Mouse (Mus musculus) limb, embryonic 15.5 days (tissue): Measurements from ENCODE around the gene Stk40. TPM values are rescaled to one million over a fixed set of nuclear protein-coding genes. Genes with fewer than 3 reads are reported as not detected.

ENCODE experiments used
- polyA plus RNA-seq: library from polyadenylated mRNA; unstranded; fragments of >200 nt; fragmentation: Nextera tagmentation; extraction: Ambion mirVana; gene quantifications from 2 replicates; pipeline ENCODE4 v1.2.1, GENCODE M21; 2015

Stk40 gene
- polyA plus RNA-seq, 1 experiment from 2014 or later: 35.4 TPM

Other genes with a start within 250 kb of the Stk40 start
- gene Csf3r, start 79.4 kb upstream of the Stk40 start, polyA plus RNA-seq: 0.66 and 1.2 TPM in 2 replicates
- 125 and 130 TPM in 2 replicates for gene Mrps15, start 57.0 kb upstream of the Stk40 start, polyA plus RNA-seq
- gene Oscp1, start 45.4 kb upstream of the Stk40 start, polyA plus RNA-seq: 11.5 TPM in 2 replicates
- gene Lsm10, start 7.3 kb upstream of the Stk40 start, polyA plus RNA-seq: 50.1 and 51.2 TPM in 2 replicates
- 81.0 and 86.3 TPM in 2 replicates for gene Eva1b, start 43.8 kb downstream of the Stk40 start, polyA plus RNA-seq
- 12.1 and 13.8 TPM in 2 replicates for gene Sh3d21, start 59.5 kb downstream of the Stk40 start, polyA plus RNA-seq
- gene Thrap3, start 98.8 kb downstream of the Stk40 start, polyA plus RNA-seq: 183 and 198 TPM in 2 replicates
- 46.5 and 50.3 TPM in 2 replicates for gene Map7d1, start 152.4 kb downstream of the Stk40 start, polyA plus RNA-seq
- gene Trappc3, start 158.4 kb downstream of the Stk40 start, polyA plus RNA-seq: 120 and 128 TPM in 2 replicates
- 71.2 and 79.7 TPM in 2 replicates for gene Col8a2, start 182.8 kb downstream of the Stk40 start, polyA plus RNA-seq
- gene Adprhl2, start 217.7 kb downstream of the Stk40 start, polyA plus RNA-seq: 79.2 and 82.9 TPM in 2 replicates
- gene Tekt2, start 221.7 kb downstream of the Stk40 start, polyA plus RNA-seq: 15.9 and 16.6 TPM in 2 replicates